Mouse (Mus musculus) ES-E14 (cell line): Measurements from ENCODE around the gene Ecm1. TPM values are rescaled to one million over a fixed set of nuclear protein-coding genes. Genes with fewer than 3 reads are reported as not detected.

ENCODE experiments used
- DNase-seq: peaks from one replicate; pipeline ENCODE4 v3.0.0-alpha.2; 2013; ENCODE audit warnings: low read depth, low spot score
- H3K27ac ChIP-seq: 2 replicates; pipeline ENCODE4 v1.5.1; 2012; ENCODE audit warnings: low read depth, mild to moderate bottlenecking, low read length, moderate library complexity, mixed read lengths; ENCODE audit not compliant: poor library complexity, insufficient read depth, severe bottlenecking
- H3K36me3 ChIP-seq: 2 replicates; pipeline ENCODE4 v1.6.1; 2012; ENCODE audit warnings: mild to moderate bottlenecking, low read length, moderate library complexity, mixed read lengths; ENCODE audit not compliant: control insufficient read depth, poor library complexity, insufficient read depth, severe bottlenecking
- H3K4me1 ChIP-seq, 2 experiments: fragments of 150-350 bp in 1 of 2; sonication (generic) in 1 of 2; 2 replicates each; pipeline ENCODE4 v1.6.1; 2012; ENCODE audit warnings: low read length in 2 of 2, mild to moderate bottlenecking in 1 of 2, mixed read lengths in 1 of 2; ENCODE audit not compliant: control insufficient read depth in 2 of 2, insufficient read depth in 2 of 2, poor library complexity in 1 of 2
- H3K4me3 ChIP-seq, 2 experiments: fragments of 150-350 bp in 1 of 2; sonication (generic) in 1 of 2; 2 replicates each; pipeline ENCODE4 v1.5.1; 2012; ENCODE audit warnings: low read length in 2 of 2, low read depth in 1 of 2, mild to moderate bottlenecking in 1 of 2, mixed read lengths in 1 of 2; ENCODE audit not compliant: insufficient read depth in 1 of 2, poor library complexity in 1 of 2, severe bottlenecking in 1 of 2
- H3K9ac ChIP-seq: 2 replicates; pipeline ENCODE4 v1.6.1; 2012; ENCODE audit warnings: low read depth, mild to moderate bottlenecking, low read length, mixed read lengths; ENCODE audit not compliant: poor library complexity, insufficient read depth, severe bottlenecking
- H3K9me3 ChIP-seq: fragments of 150-350 bp; sonication (generic); 2 replicates; pipeline ENCODE4 v1.6.1; 2012; ENCODE audit warnings: low read depth, mild to moderate bottlenecking, low read length; ENCODE audit not compliant: control insufficient read depth, insufficient read depth
- CHD2 ChIP-seq: IDR thresholded peaks from 2 replicates; pipeline ENCODE4 v1.6.1; 2014; ENCODE audit warnings: mild to moderate bottlenecking, low read depth, low read length, inconsistent platforms
- HCFC1 ChIP-seq: IDR thresholded peaks from 2 replicates; pipeline ENCODE4 v1.6.1; 2012; ENCODE audit warnings: low read length, inconsistent platforms, borderline replicate concordance; ENCODE audit not compliant: insufficient read depth
- MAFK ChIP-seq: IDR thresholded peaks from 2 replicates; pipeline ENCODE4 v1.6.1; 2014; ENCODE audit warnings: mild to moderate bottlenecking, low read depth, low read length, inconsistent platforms; ENCODE audit not compliant: insufficient read depth
- ZC3H11A ChIP-seq: IDR thresholded peaks from 2 replicates; pipeline ENCODE4 v1.6.1; 2012; ENCODE audit warnings: low read depth, mild to moderate bottlenecking, inconsistent platforms, low read length, borderline replicate concordance
- ZNF384 ChIP-seq: IDR thresholded peaks from 2 replicates; pipeline ENCODE4 v1.6.1; 2012; ENCODE audit warnings: low read depth, low read length, inconsistent platforms
- in situ Hi-C, 2 experiments: fragments of 600-800 bp; cut with MboI; formaldehyde crosslinking; loops; one replicate each; pipeline ENCODE4 v1.15.1; 2025; ENCODE audit warnings: low sequenced_read_pairs in 2 of 2, inconsistent platforms in 1 of 2; ENCODE audit not compliant: unreplicated experiment in 2 of 2
- total RNA-seq: library from RNA; depleted of rRNA; stranded (reverse); fragments of 300-350 nt; gene quantifications from 2 replicates; pipeline ENCODE4 v1.2.3, GENCODE M21; 2012

The Ecm1 gene
- total RNA-seq, 1 experiment = 13.4 TPM

DNA sequence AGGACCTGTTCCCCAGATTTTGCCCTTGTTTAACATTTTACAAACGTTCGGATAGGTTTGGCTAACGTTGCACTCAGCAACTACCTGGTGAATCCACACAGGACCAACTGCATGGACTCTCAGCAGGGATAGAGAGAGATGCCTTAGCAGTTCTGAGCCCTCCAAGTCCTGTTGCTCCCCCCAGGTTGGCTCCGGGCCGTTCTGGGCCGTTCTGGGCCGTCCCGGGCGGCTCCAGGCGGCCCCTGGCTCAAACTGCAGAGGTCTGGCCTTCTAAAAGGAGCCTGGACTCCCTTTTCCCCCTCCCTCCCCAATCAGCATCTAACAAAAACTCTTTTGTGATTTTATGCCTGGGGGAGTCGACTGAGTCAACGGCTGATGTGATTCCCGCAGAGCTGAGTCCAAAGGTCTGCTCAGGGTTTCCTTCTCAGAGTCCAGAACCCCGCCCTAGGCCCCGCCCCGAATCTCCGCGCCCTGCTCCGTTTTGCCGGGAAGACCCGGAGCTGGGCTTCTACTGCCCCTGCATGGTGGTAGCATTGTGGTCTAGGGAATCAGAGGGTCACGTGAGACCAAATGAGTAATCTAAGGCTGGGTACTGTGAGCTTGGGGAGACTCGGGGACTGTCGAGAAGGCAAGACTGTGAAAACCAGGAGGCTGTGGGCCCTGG is 37.4 kb downstream of the Ecm1 start:
- peak; percentile 97 for DNase-seq
- H3K27ac ChIP-seq = peak overlapping the region; percentile 88
- peak overlapping the region; percentile 25 to 42 for H3K4me3 ChIP-seq
- H3K9me3 ChIP-seq = no peaks in the 10 kb centered on the region
- no peaks in the 10 kb centered on the region for H3K36me3 ChIP-seq
- H3K9ac ChIP-seq = peak overlapping the region; percentile 58; the same call in 1 of the 2 replicates
- H3K4me1 ChIP-seq = peaks cover 5 to 22% of the 10 kb centered on the region in 2 experiments; a peak in 3 of 4 replicates
- TF ChIP-seq ZNF384 (no peak), MAFK (no peak), CHD2 (no peak), HCFC1 (no peak), ZC3H11A (no peak)
- in situ Hi-C loops = no loop called here

DNA sequence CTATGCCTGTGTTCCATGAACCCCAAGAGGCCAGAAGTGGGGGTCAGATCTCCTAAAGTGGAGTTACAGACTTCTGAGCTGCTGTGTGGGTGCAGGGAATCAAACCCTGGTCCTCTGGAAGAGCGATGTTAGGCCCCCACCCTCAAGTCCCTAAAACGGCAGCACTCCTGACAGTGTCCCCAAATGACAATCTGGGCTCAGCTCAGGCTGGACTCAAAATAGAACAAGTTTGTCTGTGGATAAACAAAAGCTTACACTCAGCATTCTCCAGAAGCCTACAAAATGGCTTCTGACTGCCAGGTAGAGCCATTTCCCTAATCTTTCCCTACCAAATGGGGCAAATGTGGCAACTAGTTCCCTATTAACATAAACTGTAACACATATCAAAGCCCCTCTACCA is 38.3 kb downstream of the Ecm1 start:
- Histone ChIP-seq H3K4me1 (peaks cover 5 to 22% of the 10 kb centered on the region in 2 experiments; a peak in 3 of 4 replicates), H3K9me3 (no peaks in the 10 kb centered on the region), H3K4me3 (peak overlapping the region in 1 of 2 experiments; percentile 25; a peak in 1 of 4 replicates), H3K9ac (peak overlapping the region; percentile 53; the same call in 1 of the 2 replicates), H3K36me3 (no peaks in the 10 kb centered on the region), H3K27ac (peak overlapping the region; percentile 88; the same call in 1 of the 2 replicates)
- in situ Hi-C loops = no loop called here
- no peak for DNase-seq
- TF ChIP-seq ZNF384 (no peak), CHD2 (no peak)

DNA sequence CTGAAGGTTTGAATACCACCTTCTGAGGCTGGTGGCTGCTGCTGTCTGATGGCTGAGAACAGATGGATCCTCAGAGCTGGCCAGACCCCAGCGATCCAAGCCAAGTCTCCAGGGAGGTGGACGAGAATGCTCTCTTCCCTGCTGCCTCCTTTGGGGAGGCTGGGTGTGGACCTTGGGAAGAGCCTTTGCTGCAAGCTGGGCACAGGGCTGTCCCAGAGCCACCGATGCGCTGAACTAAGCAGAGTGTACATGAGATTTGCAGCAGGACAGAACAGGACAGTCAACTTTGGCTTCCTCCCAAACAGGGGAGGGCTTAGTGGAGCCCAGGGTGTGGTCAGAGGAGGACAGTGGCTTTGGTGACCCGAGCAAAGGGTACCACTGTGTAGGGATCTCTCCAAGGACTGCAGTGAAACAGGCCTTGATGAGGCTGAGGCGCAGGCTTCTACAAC is 39.1 kb downstream of the Ecm1 start:
- in situ Hi-C loops = no loop called here
- H3K4me3 ChIP-seq = no peak overlapping the region
- TF ChIP-seq CHD2 = no peak
- no peak for TF ChIP-seq ZC3H11A
- TF ChIP-seq MAFK = no peak
- no peak for TF ChIP-seq ZNF384
- TF ChIP-seq HCFC1 = no peak
- H3K9me3 ChIP-seq = no peaks in the 10 kb centered on the region
- no peak for DNase-seq
- no peak overlapping the region for H3K27ac ChIP-seq
- no peaks in the 10 kb centered on the region for H3K36me3 ChIP-seq
- no peak overlapping the region for H3K9ac ChIP-seq
- H3K4me1 ChIP-seq = peaks cover 5 to 22% of the 10 kb centered on the region in 2 experiments; a peak in 3 of 4 replicates

DNA sequence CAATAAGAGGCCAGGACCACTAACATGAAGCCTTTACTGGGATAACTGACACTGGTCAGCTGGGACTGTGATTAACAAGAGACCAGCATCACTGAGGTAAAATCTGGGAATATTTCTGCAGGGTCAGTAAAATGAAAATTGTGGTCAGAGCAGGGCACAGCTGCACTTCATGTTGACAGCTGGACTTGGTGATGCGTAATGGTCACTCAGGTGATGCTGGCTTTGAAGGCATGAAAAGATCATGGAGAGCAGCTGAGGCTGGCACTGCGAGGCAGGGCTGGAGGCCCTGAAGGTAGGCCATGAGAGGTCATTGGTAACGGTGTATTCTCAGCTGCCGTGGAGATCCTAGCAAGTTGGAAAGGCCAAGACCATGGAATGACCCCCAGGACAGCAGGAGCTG is 41.1 kb downstream of the Ecm1 start:
- Histone ChIP-seq H3K9me3 (no peaks in the 10 kb centered on the region), H3K4me1 (peaks cover 5 to 20% of the 10 kb centered on the region in 2 experiments; a peak in 3 of 4 replicates), H3K4me3 (no peak overlapping the region), H3K27ac (no peak overlapping the region), H3K36me3 (no peaks in the 10 kb centered on the region), H3K9ac (no peak overlapping the region)
- no peak for DNase-seq
- in situ Hi-C loops = no loop called here
- no peak for TF ChIP-seq HCFC1
- TF ChIP-seq CHD2 = no peak
- no peak for TF ChIP-seq MAFK
- TF ChIP-seq ZNF384 = no peak
- TF ChIP-seq ZC3H11A = no peak

DNA sequence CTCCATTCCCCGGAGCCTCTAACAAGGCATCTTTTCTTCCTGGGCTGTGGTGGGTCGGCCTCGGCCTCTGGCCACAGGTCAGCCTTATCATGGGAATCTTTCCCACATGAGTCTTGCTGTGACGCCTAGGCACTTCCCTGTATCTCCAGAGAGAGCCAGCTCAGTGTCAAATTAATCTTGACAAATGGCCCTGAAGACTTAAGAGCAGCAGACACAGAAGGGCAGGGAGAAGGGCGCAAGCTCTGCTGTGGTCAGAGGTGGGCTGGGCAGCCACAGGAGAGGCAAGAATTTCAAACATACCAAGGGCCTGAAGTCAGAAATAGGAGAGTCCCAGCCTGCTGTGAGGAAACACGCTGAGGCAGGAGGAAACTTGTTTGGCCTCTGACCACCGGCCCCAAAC is 43.0 kb downstream of the Ecm1 start:
- Histone ChIP-seq H3K9me3 (no peaks in the 10 kb centered on the region), H3K36me3 (no peaks in the 10 kb centered on the region), H3K27ac (no peak overlapping the region), H3K4me3 (no peak overlapping the region), H3K9ac (no peak overlapping the region), H3K4me1 (peaks cover 3 to 17% of the 10 kb centered on the region in 2 experiments; a peak in 3 of 4 replicates)
- no peak for DNase-seq
- in situ Hi-C loops = no loop called here
- TF ChIP-seq ZNF384 = no peak
- no peak for TF ChIP-seq MAFK
- TF ChIP-seq ZC3H11A = no peak
- TF ChIP-seq CHD2 = no peak
- no peak for TF ChIP-seq HCFC1
